In genomic region chr5:134235111-134235510, GRCm38 (mm10) we compare ENCODE assay signal across 8 mouse cellular contexts. TPM values are rescaled to one million over a fixed set of nuclear protein-coding genes. Genes with fewer than 3 reads are reported as not detected.
A peak's percentile ranks its signal among the peaks of the same experiment; 100 is the strongest.
DNase-seq lines count a peak whose midpoint lies in the region; ATAC-seq and TF ChIP-seq lines count a peak whose summit lies in the region.
"Had no signal": no experiment of that assay in that cellular context is flagged by ENCODE, and none has a peak within 500 bp of the region (broad histone marks: within the 10 kb centered on the region; RNA-seq: fewer than 3 reads in every experiment).

No protein-coding gene starts in this region.

- no peak overlapping the region for H3K4me2 ChIP-seq in liver, embryonic 12.5 days
- H3K4me2 ChIP-seq in embryonic facial prominence, embryonic 11.5 days (ENCODE audit: low read depth, low read length) = no peak overlapping the region

- intact Hi-C loops in heart, postnatal 14 days (cut with DNase I) = loop anchor here (5.0 kb wide), 1 partner anchor 48 kb away; no protein-coding TSS in a partner anchor

- ATAC-seq in liver, embryonic 12.5 days = no peak
- ATAC-seq in embryonic facial prominence, embryonic 11.5 days (replicated peaks; ENCODE audit: insufficient number of reproducible peaks, low FRiP score, low TSS enrichment, low read depth) = no peak

- TF ChIP-seq POLR2A in small intestine, adult 2 months (IDR thresholded peaks at IDR 0.05; ENCODE audit: low read depth, low read length) = no peak

- H3K9ac ChIP-seq in liver, embryonic 12.5 days = no peak overlapping the region
- H3K9ac ChIP-seq in embryonic facial prominence, embryonic 11.5 days (replicated peaks; ENCODE audit: low read length) = no peak overlapping the region; the same call in 1 of the 2 replicates

- DNase-seq in liver = no peak
- peak; percentile 46 for DNase-seq in embryonic facial prominence, embryonic 11.5 days (ENCODE audit: low spot score)
- DNase-seq in heart, postnatal 14 days = peak; percentile 31 to 58
- DNase-seq in layer of hippocampus, postnatal 14 days (ENCODE audit: low spot score in 2 of 2) = peak; percentile 57 to 58
- no peak for DNase-seq in T-cell, adult 2 months (ENCODE audit: low spot score)

- H3K27ac ChIP-seq in liver, embryonic 12.5 days = peak overlapping the region; percentile 28; the same call in 1 of the 2 replicates
- H3K27ac ChIP-seq in embryonic facial prominence, embryonic 11.5 days (replicated peaks; ENCODE audit: low read depth, low read length) = no peak overlapping the region
- H3K27ac ChIP-seq in small intestine, adult 2 months (ENCODE audit: insufficient read depth, low read depth, low read length) = peak overlapping the region; percentile 79; the same call in 1 of the 2 replicates
- H3K27ac ChIP-seq: left cerebral cortex, adult 2 months had no signal

- no peak overlapping the region for H3K4me3 ChIP-seq in liver, embryonic 12.5 days
- no peak overlapping the region for H3K4me3 ChIP-seq in embryonic facial prominence, embryonic 11.5 days (ENCODE audit: low read depth, low read length)
- H3K4me3 ChIP-seq in small intestine, adult 2 months (ENCODE audit: low read depth, low read length) = no peak overlapping the region
- H3K4me3 ChIP-seq: left cerebral cortex, adult 2 months had no signal

- WGBS in liver, embryonic 12.5 days (ENCODE audit: insufficient replicate concordance) = 55% methylated on average over 6 of the region's 6 CpGs
- 45% methylated on average over 6 of the region's 6 CpGs for WGBS in embryonic facial prominence, embryonic 11.5 days
- 34% methylated on average over 6 of the region's 6 CpGs for WGBS in small intestine, adult 2 months

- no peak for TF ChIP-seq CTCF in small intestine, adult 2 months (IDR thresholded peaks at IDR 0.05; ENCODE audit: extremely low read depth, insufficient read length, insufficient replicate concordance, low read depth, low read length)

- no peaks in the 10 kb centered on the region for H3K9me3 ChIP-seq in liver, embryonic 12.5 days (replicated peaks)
- H3K9me3 ChIP-seq in embryonic facial prominence, embryonic 11.5 days (replicated peaks; ENCODE audit: control insufficient read depth, low read length) = no peaks in the 10 kb centered on the region

- peaks cover 47% of the 10 kb centered on the region for H3K36me3 ChIP-seq in liver, embryonic 12.5 days
- peaks cover 27% of the 10 kb centered on the region for H3K36me3 ChIP-seq in embryonic facial prominence, embryonic 11.5 days (replicated peaks; ENCODE audit: control insufficient read depth, insufficient read depth, low read depth, low read length)
- peaks cover 25% of the 10 kb centered on the region for H3K36me3 ChIP-seq in small intestine, adult 2 months (ENCODE audit: control insufficient read depth, insufficient read depth, low read length)

- peaks cover 61% of the 10 kb centered on the region for H3K4me1 ChIP-seq in liver, embryonic 12.5 days
- no peaks in the 10 kb centered on the region; the same call in 1 of the 2 replicates for H3K4me1 ChIP-seq in embryonic facial prominence, embryonic 11.5 days (ENCODE audit: control insufficient read depth, insufficient read depth, low read length)
- peaks cover 30% of the 10 kb centered on the region for H3K4me1 ChIP-seq in small intestine, adult 2 months (ENCODE audit: control insufficient read depth, insufficient read depth, insufficient read length, low read length)

- H3K27me3 ChIP-seq in liver, embryonic 12.5 days (replicated peaks) = no peaks in the 10 kb centered on the region
- no peaks in the 10 kb centered on the region for H3K27me3 ChIP-seq in embryonic facial prominence, embryonic 11.5 days (ENCODE audit: control insufficient read depth, insufficient read depth, low read length)
- H3K27me3 ChIP-seq in small intestine, adult 2 months (ENCODE audit: control insufficient read depth, insufficient read depth, low read length) = no peaks in the 10 kb centered on the region

RNA-seq across cellular contexts. Expression of gene Ncf1, which starts 5.7 kb away (rescaled TPM):
- polyA plus RNA-seq in liver, embryonic 12.5 days (2016; fragmentation: Nextera tagmentation; extraction: Ambion mirVana) = 8.4 and 9.2 TPM in 2 replicates
- polyA plus RNA-seq in embryonic facial prominence, embryonic 11.5 days (2014; fragmentation: Nextera tagmentation; extraction: Ambion mirVana) = 2.1 and 2.5 TPM in 2 replicates
- 1 to 10 TPM; 6.0 to 7.1 TPM for total RNA-seq in heart, postnatal 14 days (2021)
- total RNA-seq in layer of hippocampus, postnatal 14 days (2021) = 1 to 10 TPM; 8.2 to 9.1 TPM
- 14.3 and 18.9 TPM in 2 replicates for polyA plus RNA-seq in small intestine, adult 2 months (2012; rRNA removed)

RNA-seq across cellular contexts. Expression of gene Gtf2ird2, which starts 51.3 kb away (rescaled TPM):
- polyA plus RNA-seq in liver, embryonic 12.5 days (2016; fragmentation: Nextera tagmentation; extraction: Ambion mirVana) = 2.4 and 3.2 TPM in 2 replicates
- 5.4 and 5.7 TPM in 2 replicates for polyA plus RNA-seq in embryonic facial prominence, embryonic 11.5 days (2014; fragmentation: Nextera tagmentation; extraction: Ambion mirVana)
- 1 to 10 TPM; 6.6 to 8.6 TPM for total RNA-seq in heart, postnatal 14 days (2021)
- 10 to 100 TPM; 13.1 to 17.9 TPM for total RNA-seq in layer of hippocampus, postnatal 14 days (2021)
- 2.6 and 3.5 TPM in 2 replicates for polyA plus RNA-seq in small intestine, adult 2 months (2012; rRNA removed)

RNA-seq across cellular contexts. Expression of gene Rcc1l, which starts 58.5 kb away (rescaled TPM):
- 28.6 and 33.5 TPM in 2 replicates for polyA plus RNA-seq in liver, embryonic 12.5 days (2016; fragmentation: Nextera tagmentation; extraction: Ambion mirVana)
- 28.0 and 31.7 TPM in 2 replicates for polyA plus RNA-seq in embryonic facial prominence, embryonic 11.5 days (2014; fragmentation: Nextera tagmentation; extraction: Ambion mirVana)
- 10 to 100 TPM; 25.3 to 25.8 TPM for total RNA-seq in heart, postnatal 14 days (2021)
- 10 to 100 TPM; 14.8 to 17.5 TPM for total RNA-seq in layer of hippocampus, postnatal 14 days (2021)
- polyA plus RNA-seq in small intestine, adult 2 months (2012; rRNA removed) = 6.2 and 10.3 TPM in 2 replicates

Comparison
In these comparisons a context has a peak if more than half of its experiments do, and no peak if none do; other contexts are left out.
1. DNase-seq: peak in embryonic facial prominence, embryonic 11.5 days (single experiment), heart, postnatal 14 days (2 of 2) and layer of hippocampus, postnatal 14 days (2 of 2); none in liver (single experiment) and T-cell, adult 2 months (single experiment).